Mouse (Mus musculus) cerebellum, adult 2 months (tissue): ENCODE results near the gene Eps8l2.

Source experiments
- CTCF ChIP-seq: fragments of 200-500 bp; IDR thresholded peaks from 2 replicates; pipeline ENCODE4 v1.5.1; 2011; ENCODE audit warnings: low read depth, mild to moderate bottlenecking, control low read depth, low read length, moderate library complexity, borderline replicate concordance; ENCODE audit not compliant: insufficient read depth
- POLR2A ChIP-seq: fragments of 200-500 bp; IDR thresholded peaks from 2 replicates; pipeline ENCODE4 v1.6.1; 2011; ENCODE audit warnings: low read length, control low read depth, borderline replicate concordance; ENCODE audit not compliant: insufficient read depth

- TF ChIP-seq CTCF (no peak), POLR2A (no peak)
Observed at GRCm38 (mm10) chr7:141292583-141293388, 45.9 kb upstream of the Eps8l2 start.
